Mouse (Mus musculus): ENCODE measurements around the gene St3gal2. TPM values are rescaled to one million over a fixed set of nuclear protein-coding genes. Genes with fewer than 3 reads are reported as not detected.
"Not testable (repeated sequence)": the region's sequence is repeated elsewhere in the genome, so short reads cannot be mapped to it uniquely, and the experiment has no call there.

The St3gal2 gene
- polyA plus RNA-seq, 1 experiment from 2014 or later, result 28.0 TPM

DNA sequence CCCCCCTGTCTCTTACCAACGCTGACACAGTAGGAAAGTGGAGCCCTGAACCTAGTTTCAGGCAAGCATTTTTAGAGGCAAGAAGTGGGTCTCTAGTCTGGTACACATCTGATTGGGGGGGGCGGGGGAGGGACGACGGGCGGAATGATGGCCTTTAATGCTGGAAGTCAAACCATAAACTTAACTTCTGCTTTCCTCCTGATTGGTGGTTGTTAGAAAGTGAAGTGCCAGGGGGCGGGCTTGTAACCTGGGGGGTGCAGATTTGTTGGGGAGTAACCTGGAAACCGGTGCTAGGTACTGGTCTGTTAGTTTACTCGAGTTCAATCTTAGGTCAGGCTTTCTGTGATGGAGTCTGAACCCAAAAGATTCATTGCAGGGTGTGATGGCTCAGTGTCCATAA, 1.3 kb upstream of the St3gal2 start:
- WGBS, result 79% methylated on average over 8 of the region's 8 CpGs
- peaks cover 30% of the 10 kb centered on the region for H3K4me1 ChIP-seq
- H3K27ac ChIP-seq, result no peak overlapping the region
- H3K36me3 ChIP-seq (replicated peaks), result no peaks in the 10 kb centered on the region
- H3K4me2 ChIP-seq, result no peak overlapping the region
- H3K9ac ChIP-seq, result no peak overlapping the region
- no peak for ATAC-seq (replicated peaks)
- no peaks in the 10 kb centered on the region for H3K9me3 ChIP-seq
- no peak overlapping the region for H3K4me3 ChIP-seq
- no peaks in the 10 kb centered on the region for H3K27me3 ChIP-seq (replicated peaks)

DNA sequence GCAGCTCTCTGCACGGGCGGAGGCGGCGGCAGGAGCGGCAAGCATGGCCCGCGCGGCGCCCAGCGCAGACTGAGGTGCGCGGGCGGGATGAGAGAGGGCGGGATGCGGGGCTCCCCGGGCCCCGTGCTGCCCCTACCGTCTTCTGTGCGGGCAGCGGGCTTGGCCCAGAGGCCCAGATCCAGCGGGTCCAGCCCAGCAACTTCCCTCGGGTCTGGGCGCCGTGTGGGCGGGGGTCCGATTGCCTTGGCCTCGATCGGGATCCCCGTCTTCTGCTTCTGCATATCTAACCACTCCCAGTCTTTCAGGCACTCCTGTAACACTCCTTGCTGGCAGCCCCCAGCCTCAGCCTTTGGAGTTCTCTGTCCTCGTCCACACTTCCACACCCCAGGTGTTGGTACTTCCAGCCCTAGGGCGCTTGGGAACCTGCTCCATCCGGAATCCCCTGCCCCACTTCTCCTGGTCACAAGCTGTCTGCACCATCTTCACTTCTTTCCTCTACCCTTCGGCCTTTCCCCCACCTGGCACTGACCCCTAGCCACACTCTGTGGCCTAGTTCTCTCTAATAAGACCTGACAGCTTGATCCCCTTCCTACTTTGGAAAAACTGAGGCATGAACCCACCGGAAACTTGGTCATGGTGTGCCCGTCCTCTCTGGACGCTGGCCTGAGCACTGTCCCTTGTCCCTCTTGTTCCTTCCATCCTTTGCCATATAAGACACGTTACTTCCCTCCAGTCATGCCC, 480 bp downstream of the St3gal2 start:
- ATAC-seq (replicated peaks), result peak; percentile 51
- Histone ChIP-seq H3K36me3 (replicated peaks) (no peaks in the 10 kb centered on the region), H3K27me3 (replicated peaks) (no peaks in the 10 kb centered on the region), H3K4me3 (peak overlapping the region; percentile 62), H3K27ac (peak overlapping the region; percentile 86), H3K9me3 (no peaks in the 10 kb centered on the region), H3K4me1 (peaks cover 30% of the 10 kb centered on the region), H3K9ac (peak overlapping the region; percentile 74), H3K4me2 (peak overlapping the region; percentile 76)
- 1% methylated on average over 36 of the region's 37 CpGs for WGBS

DNA sequence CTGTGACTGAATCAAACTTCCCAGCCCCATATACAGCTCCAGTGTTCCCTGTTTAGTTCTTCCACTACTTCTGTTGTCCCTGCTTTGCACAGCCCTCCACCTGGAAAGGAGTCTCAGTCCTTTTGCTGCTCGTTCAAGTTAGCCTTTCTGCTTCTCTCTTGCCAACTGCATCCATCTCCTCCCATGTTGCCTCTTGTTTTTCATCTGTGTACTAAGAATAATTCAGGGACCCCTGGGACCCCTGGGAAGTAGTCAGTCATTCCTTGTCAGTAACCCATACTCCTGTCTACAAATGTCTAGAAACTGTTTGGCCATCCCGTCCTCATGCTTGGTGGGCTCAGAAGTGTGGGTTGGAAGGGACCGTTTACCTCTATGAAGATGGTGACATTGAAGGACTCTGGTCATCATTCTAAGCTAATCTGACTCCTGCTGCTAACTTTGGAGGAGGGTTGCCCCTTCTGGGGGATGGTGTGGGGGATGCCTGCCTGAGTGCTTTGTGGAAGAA, 1.1 kb downstream of the St3gal2 start:
- no peaks in the 10 kb centered on the region for H3K27me3 ChIP-seq (replicated peaks)
- no peaks in the 10 kb centered on the region for H3K36me3 ChIP-seq (replicated peaks)
- peaks cover 30% of the 10 kb centered on the region for H3K4me1 ChIP-seq
- H3K4me2 ChIP-seq, result peak overlapping the region; percentile 76
- WGBS, result 40% methylated on average over 3 of the region's 3 CpGs
- H3K27ac ChIP-seq, result no peak overlapping the region
- H3K4me3 ChIP-seq, result peak overlapping the region; percentile 62
- H3K9ac ChIP-seq, result peak overlapping the region; percentile 74
- ATAC-seq (replicated peaks), result no peak
- H3K9me3 ChIP-seq, result no peaks in the 10 kb centered on the region

DNA sequence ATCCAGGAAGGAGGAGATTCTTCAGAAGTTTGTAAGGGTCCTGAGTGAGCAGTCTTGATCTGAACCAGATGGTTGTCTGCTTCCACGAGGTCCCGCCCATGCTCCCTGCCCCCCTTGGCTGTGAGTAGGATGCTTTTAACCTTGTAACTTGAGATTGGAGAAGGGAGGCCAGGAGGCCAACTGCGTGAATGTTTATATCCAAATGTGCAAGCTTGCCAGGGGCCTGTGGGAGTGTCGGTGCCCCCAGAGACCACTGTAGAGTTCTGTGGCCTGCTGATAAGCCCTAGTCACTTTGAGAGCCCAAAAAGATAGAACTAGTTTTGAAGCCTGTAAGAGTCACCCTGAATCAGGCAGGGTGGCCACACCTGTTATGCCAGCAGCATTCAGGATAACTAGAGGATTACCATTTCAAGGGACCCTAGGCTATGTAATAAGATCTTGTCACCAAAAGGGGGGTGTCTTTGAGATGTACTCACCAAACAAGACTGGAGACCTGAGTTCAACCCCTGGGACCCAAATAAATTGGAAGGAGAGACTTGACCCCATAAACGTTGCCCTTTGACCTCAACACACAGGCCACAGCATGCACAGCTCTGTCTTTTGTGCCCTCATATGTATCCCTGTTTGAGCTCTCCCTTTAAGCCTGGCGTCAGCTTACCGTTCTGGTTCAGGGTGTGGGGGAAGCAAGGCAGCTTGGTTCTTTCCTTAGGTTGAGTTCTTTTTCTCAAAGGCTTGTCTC, 1.9 kb downstream of the St3gal2 start:
- Histone ChIP-seq H3K9ac (0 out of 2 replicates have a peak overlapping the region, but pooled peaks have one; percentile 74), H3K36me3 (replicated peaks) (no peaks in the 10 kb centered on the region), H3K27ac (no peak overlapping the region), H3K4me1 (peaks cover 30% of the 10 kb centered on the region), H3K27me3 (replicated peaks) (no peaks in the 10 kb centered on the region), H3K4me3 (peak overlapping the region; percentile 62), H3K9me3 (no peaks in the 10 kb centered on the region), H3K4me2 (peak overlapping the region; percentile 76)
- 44% methylated on average over 7 of the region's 7 CpGs for WGBS
- no peak for ATAC-seq (replicated peaks)

DNA sequence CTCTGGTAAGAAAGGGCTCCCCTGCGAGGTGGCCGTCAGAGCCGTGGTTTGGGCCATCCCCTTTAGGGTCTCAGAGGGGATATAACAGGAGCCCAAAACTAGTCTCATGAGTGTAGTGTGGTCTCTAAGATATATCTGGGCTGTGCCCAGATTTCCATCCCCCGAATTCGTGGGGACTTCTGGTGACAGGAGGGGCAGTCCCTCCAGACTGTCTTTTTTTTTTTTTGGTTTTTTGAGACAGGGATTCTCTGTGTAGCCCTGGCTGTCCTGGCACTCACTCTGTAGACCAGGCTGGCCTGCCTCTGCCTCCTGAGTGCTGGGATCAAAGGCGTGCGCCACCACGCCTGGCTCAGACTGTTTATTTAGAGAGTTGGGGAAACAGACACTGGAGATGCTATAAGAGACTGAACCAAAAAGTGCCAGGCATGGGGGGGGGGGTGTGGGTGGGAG, 6.0 kb downstream of the St3gal2 start:
- Histone ChIP-seq H3K4me3 (no peak overlapping the region), H3K9me3 (no peaks in the 10 kb centered on the region), H3K27me3 (replicated peaks) (no peaks in the 10 kb centered on the region), H3K4me2 (no peak overlapping the region), H3K27ac (no peak overlapping the region), H3K36me3 (replicated peaks) (no peaks in the 10 kb centered on the region), H3K4me1 (peaks cover 23% of the 10 kb centered on the region), H3K9ac (no peak overlapping the region)
- no peak for ATAC-seq (replicated peaks)
- 90% methylated on average over 8 of the region's 8 CpGs for WGBS

DNA sequence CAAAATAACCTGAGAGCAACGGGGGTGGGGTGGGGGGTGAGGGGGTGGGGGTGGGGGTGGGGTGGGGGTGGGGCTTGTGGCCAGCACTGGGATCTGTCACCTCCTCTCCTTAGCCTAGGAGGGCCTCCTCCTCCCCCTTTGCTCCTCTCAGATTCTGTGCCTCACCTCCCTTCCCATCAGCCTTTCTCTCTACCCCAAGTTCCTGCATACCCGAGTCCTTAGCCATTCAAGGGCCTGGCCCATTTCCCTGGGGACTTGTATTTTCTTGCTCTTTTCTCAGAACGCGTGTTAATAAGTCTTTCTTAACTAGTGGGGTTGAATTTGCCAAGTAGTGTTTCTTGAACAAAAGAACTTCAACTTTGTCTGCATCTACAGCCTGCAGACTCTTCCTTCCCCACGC, 7.0 kb downstream of the St3gal2 start:
- ATAC-seq (replicated peaks), result no peak
- Histone ChIP-seq H3K4me3 (no peak overlapping the region), H3K4me2 (no peak overlapping the region), H3K27ac (no peak overlapping the region), H3K27me3 (replicated peaks) (no peaks in the 10 kb centered on the region), H3K4me1 (peaks cover 13% of the 10 kb centered on the region), H3K9ac (no peak overlapping the region), H3K9me3 (no peaks in the 10 kb centered on the region), H3K36me3 (replicated peaks) (no peaks in the 10 kb centered on the region)
- WGBS, result 60% methylated on average over 5 of the region's 5 CpGs

DNA sequence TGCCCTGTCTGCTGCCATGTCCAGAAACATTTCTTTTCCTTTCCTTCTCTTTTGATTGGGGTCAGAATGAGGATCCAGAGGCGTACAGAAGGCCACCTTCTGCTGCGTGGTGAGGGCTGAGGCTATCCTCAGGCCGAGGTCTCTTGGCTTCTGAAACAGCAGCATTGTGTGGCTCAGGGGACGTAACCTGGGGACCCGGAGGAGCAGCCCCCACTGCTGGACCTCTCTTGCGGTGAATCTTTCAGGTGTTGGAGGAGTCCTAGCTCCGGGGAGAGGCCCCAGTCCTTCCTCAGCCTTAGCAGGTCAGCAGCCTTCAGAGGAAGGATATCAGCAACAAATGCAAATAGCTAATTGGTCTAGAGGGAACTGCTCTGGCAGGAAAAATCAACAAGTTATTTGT, 8.7 kb downstream of the St3gal2 start:
- Histone ChIP-seq H3K4me2 (no peak overlapping the region), H3K9me3 (no peaks in the 10 kb centered on the region), H3K36me3 (replicated peaks) (no peaks in the 10 kb centered on the region), H3K4me1 (0 out of 2 replicates have a peak, but pooled peaks cover 3% of the 10 kb centered on the region), H3K27me3 (replicated peaks) (no peaks in the 10 kb centered on the region), H3K27ac (no peak overlapping the region), H3K9ac (no peak overlapping the region), H3K4me3 (no peak overlapping the region)
- ATAC-seq (replicated peaks), result no peak
- WGBS, result 90% methylated on average over 7 of the region's 7 CpGs

DNA sequence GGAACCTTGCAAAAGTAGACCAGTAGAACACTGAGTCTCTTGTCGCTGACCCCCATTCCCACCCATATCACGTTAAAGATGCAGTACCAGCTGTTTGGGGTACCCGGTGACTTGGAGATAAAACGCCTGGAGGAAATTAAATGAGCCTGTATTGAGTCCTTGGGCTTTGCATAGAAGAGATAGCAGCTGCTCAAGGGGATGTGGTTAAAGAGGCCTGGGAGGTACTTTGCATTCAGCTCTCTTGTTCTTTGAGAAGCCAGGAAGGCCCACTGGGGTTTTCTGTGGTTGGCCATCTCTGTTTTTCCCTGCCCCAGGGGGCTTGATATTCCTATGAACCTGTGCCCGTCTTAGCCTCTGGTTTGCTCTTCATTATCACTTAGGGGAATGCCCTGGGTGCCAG, 9.3 kb downstream of the St3gal2 start:
- 0 out of 2 replicates have a peak, but pooled peaks cover 3% of the 10 kb centered on the region for H3K4me1 ChIP-seq
- H3K36me3 ChIP-seq (replicated peaks), result no peaks in the 10 kb centered on the region
- no peak overlapping the region for H3K4me2 ChIP-seq
- H3K9ac ChIP-seq, result no peak overlapping the region
- H3K4me3 ChIP-seq, result no peak overlapping the region
- no peaks in the 10 kb centered on the region for H3K27me3 ChIP-seq (replicated peaks)
- ATAC-seq (replicated peaks), result no peak
- H3K27ac ChIP-seq, result no peak overlapping the region
- H3K9me3 ChIP-seq, result no peaks in the 10 kb centered on the region
- WGBS, result 54% methylated on average over 5 of the region's 5 CpGs

DNA sequence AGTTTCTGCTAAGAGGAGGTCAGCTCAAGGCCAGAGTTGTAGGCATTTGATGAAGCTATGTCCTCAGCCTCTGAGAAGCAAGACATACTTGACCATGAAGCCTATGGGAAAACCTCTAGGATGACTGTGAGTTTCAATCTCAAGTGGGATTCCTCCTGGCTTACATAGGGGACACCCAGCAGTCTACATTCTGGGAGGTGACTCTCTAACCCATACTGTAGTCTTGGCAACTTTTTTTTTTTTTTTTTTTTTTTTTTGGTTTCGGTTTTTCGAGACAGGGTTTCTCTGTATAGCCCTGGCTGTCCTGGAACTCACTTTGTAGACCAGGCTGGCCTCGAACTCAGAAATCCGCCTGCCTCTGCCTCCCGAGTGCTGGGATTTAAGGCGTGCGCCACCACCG, 9.9 kb downstream of the St3gal2 start:
- not testable (repeated sequence) for H3K36me3 ChIP-seq (replicated peaks); H3K27ac ChIP-seq; H3K27me3 ChIP-seq (replicated peaks); H3K4me3 ChIP-seq; H3K9ac ChIP-seq; H3K4me2 ChIP-seq; H3K9me3 ChIP-seq; ATAC-seq (replicated peaks); H3K4me1 ChIP-seq
- 96% methylated on average over 6 of the region's 8 CpGs for WGBS

DNA sequence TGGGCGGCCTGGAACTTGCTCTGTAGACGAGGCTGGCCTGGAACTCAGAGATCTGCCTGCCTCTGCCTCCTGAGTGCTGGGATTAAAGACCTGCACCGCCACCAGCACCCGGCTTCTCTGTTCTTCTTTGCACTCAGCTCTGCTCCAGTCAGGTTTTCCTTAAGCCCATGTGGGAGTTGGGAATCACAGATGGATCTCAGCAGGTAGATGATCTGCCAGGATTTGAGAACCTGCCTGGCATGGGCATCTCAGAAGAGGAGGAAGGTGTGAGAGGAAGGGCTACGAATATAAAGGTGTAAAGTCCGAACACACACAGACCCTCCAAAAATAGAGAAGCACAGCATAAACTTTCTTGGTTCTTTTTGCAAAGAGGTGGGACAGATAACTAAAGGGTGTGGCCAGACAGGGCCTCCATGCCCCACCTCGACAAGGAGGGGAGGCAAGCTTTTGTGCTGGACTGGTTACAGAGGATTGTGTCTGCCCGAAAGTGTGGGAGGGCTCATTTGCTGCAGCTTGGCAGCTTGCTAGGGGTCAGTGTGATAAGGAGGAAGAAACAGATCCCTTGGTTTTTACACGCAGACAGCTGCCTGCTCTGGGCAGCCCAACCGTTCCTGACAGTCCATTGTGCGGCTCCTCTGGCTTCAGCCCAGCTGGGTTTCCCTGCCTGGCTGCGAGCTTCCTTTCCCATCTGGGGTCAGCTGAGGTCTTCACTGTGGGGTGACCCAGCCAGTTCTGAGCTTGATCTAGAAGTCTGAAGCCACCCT, 11.6 kb downstream of the St3gal2 start:
- H3K36me3 ChIP-seq (replicated peaks), result no peaks in the 10 kb centered on the region
- H3K4me3 ChIP-seq, result no peak overlapping the region
- no peak overlapping the region for H3K4me2 ChIP-seq
- no peak overlapping the region for H3K27ac ChIP-seq
- no peaks in the 10 kb centered on the region for H3K27me3 ChIP-seq (replicated peaks)
- no peaks in the 10 kb centered on the region for H3K9me3 ChIP-seq
- 76% methylated on average over 12 of the region's 12 CpGs for WGBS
- ATAC-seq (replicated peaks), result no peak
- 0 out of 2 replicates have a peak, but pooled peaks cover 3% of the 10 kb centered on the region for H3K4me1 ChIP-seq
- no peak overlapping the region for H3K9ac ChIP-seq

DNA sequence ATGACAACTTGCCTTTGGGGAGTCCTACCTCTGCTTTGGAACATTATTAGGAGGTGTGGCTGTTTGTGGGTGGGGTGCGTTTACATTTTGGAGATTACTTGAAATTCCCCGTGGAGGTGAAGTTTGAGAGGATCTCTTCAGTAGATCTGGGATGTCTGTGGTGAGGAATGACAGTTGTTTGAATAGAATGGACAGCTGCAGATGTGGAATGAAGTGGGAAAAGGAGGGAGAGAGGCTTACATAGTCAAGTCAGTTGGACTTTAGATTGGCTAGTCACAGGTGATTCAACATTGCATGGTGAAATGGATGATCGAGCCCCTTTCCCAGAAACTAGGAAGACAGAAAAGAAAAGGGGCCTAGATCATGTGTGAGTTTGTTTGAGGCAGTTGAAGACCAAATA, 12.7 kb downstream of the St3gal2 start:
- Histone ChIP-seq H3K27ac (no peak overlapping the region), H3K27me3 (replicated peaks) (no peaks in the 10 kb centered on the region), H3K36me3 (replicated peaks) (no peaks in the 10 kb centered on the region), H3K9me3 (no peaks in the 10 kb centered on the region), H3K4me3 (no peak overlapping the region), H3K9ac (no peak overlapping the region), H3K4me1 (0 out of 2 replicates have a peak, but pooled peaks cover 3% of the 10 kb centered on the region), H3K4me2 (no peak overlapping the region)
- 90% methylated on average over 3 of the region's 3 CpGs for WGBS
- ATAC-seq (replicated peaks), result no peak

DNA sequence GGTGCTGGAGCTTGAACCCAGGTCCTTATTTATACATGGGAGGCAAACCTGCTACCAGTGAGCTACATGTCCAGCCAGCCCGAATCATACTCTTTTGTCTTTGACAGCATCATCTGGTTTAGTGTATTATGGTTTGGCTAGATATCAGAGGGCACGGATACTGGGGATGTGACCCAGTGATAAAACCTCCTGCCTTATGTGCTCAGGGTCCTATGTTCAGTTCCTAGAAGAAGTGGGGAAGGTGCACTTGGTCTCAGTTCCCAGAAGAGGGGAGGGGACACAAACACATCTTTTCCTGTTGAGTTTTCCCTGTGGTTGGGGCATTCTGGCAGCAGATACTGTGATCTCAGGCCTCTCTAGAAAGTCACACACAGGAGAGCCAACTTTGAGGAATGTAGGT, 13.6 kb downstream of the St3gal2 start:
- no peaks in the 10 kb centered on the region for H3K36me3 ChIP-seq (replicated peaks)
- H3K9me3 ChIP-seq, result no peaks in the 10 kb centered on the region
- H3K4me2 ChIP-seq, result no peak overlapping the region
- WGBS, result 92% methylated on average over 2 of the region's 2 CpGs
- 0 out of 2 replicates have a peak, but pooled peaks cover 3% of the 10 kb centered on the region for H3K4me1 ChIP-seq
- H3K9ac ChIP-seq, result no peak overlapping the region
- H3K4me3 ChIP-seq, result no peak overlapping the region
- H3K27ac ChIP-seq, result no peak overlapping the region
- no peak for ATAC-seq (replicated peaks)
- no peaks in the 10 kb centered on the region for H3K27me3 ChIP-seq (replicated peaks)

Data from midbrain, embryonic 15.5 days (tissue).